Mouse (Mus musculus): Measurements from ENCODE around the gene Zbp1.

Gene Zbp1

DNA sequence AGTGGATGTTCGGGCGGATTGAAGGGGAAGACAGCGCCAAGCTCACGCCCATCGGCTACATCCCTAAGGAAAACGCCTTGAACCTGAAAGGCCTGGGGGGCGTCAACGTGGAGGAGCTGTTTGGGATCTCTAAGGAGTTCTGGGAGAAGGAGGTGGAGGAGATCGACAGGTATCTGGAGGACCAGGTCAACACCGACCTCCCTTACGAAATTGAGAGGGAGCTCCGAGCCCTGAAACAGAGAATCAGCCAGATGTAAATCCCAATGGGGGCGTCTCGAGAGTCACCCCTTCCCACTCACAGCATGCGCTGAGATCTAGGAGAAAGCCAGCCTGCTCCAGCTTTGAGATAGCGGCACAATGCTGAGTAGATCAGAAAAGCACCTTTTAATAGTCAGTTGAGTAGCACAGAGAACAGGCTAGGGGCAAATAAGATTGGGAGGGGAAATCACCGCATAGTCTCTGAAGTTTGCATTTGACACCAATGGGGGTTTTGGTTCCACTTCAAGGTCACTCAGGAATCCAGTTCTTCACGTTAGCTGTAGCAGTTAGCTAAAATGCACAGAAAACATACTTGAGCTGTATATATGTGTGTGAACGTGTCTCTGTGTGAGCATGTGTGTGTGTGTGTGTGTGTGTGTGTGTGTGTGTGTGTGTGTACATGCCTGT lies 60.2 kb downstream of the Zbp1 start:
- ATAC-seq (ENCODE audit: insufficient number of reproducible peaks, low FRiP score, low TSS enrichment) = no peak

DNA sequence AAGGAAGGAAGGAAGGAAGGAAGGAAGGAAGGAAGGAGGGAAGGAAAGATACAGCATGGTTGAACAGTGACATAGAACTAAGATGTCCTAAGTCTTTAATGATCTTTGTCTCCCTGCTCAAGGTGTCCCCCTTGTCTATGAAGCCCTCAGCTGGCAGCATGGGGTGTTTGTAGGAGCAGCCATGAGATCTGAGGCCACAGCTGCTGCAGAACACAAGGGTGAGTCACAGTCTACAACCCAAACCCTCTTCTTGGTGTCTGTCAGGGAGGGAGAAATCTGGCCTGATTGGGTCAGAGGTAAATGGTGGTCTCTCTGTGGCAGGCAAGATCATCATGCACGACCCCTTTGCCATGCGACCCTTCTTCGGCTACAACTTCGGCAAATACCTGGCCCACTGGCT lies 60.9 kb downstream of the Zbp1 start:
- ATAC-seq (ENCODE audit: insufficient number of reproducible peaks, low FRiP score, low TSS enrichment) = no peak

DNA sequence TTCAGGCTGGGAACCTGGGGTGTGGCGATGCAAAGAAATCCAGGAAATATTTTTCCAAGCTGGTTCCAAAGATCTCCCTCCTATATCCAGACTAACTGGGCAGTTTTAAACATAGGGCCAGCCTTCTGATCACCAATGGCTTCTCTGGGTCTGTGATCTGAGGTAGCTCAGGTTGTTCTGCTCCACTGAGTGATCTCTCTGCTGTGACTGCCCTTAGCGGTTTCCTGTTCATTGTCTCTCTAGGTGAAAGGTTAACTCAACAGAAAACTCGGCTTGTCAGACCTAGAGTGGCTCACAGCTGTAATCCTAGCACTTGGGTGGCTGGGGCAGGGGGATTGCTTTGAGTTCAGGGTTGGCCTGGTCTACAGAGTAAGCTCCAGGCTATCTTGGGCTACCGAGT lies 61.3 kb downstream of the Zbp1 start:
- ATAC-seq (ENCODE audit: insufficient number of reproducible peaks, low FRiP score, low TSS enrichment) = no peak

DNA sequence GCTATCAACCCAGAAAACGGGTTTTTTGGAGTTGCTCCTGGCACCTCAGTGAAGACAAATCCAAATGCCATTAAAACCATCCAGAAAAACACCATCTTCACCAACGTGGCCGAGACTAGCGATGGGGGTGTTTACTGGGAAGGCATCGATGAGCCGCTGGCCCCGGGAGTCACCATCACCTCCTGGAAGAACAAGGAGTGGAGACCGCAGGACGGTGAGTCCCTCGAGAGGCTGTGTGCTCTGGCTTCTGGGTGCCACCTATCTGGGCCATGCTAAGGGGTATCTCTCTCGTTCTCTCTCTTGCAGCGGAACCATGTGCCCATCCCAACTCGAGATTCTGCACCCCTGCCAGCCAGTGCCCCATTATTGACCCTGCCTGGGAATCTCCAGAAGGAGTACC lies 61.8 kb downstream of the Zbp1 start:
- no peak for ATAC-seq (ENCODE audit: insufficient number of reproducible peaks, low FRiP score, low TSS enrichment)

Measured in cerebellum, adult (tissue).